Mouse (Mus musculus) brain, embryonic 14.5 days (tissue): ENCODE measurements around the gene Ccdc50. TPM values are rescaled to one million over a fixed set of nuclear protein-coding genes. Genes with fewer than 3 reads are reported as not detected.

Experiments
- DNase-seq: peaks from one replicate; pipeline ENCODE4 v3.0.0-alpha.2; 2011; ENCODE audit warnings: low read depth
- CTCF ChIP-seq: fragments of 200-500 bp; IDR thresholded peaks from 2 replicates; pipeline ENCODE4 v1.5.1; 2012; ENCODE audit warnings: inconsistent platforms, mild to moderate bottlenecking, moderate library complexity, borderline replicate concordance; ENCODE audit not compliant: insufficient read depth, insufficient read length; ENCODE audit errors: extremely low read depth
- POLR2A ChIP-seq: fragments of 200-500 bp; IDR thresholded peaks from 2 replicates; pipeline ENCODE4 v1.6.1; 2012; ENCODE audit warnings: mild to moderate bottlenecking, inconsistent platforms, borderline replicate concordance; ENCODE audit not compliant: poor library complexity, insufficient read depth, insufficient read length, severe bottlenecking; ENCODE audit errors: extremely low read depth
- polyA plus RNA-seq: library from polyadenylated mRNA; depleted of rRNA; stranded (reverse); fragments of >200 nt; gene quantifications from 2 replicates; pipeline ENCODE4 v1.2.3, GENCODE M21; 2012; rRNA removed

Ccdc50 gene
- polyA plus RNA-seq, 1 experiment = 56.3 TPM

GRCm38 (mm10) chr16:27468731-27469130 lies 80.1 kb downstream of the Ccdc50 start:
- peak; percentile 87 for DNase-seq
- TF ChIP-seq POLR2A = no peak
- TF ChIP-seq CTCF = peak; percentile 87

- DNase-seq = peak; percentile 15
- no peak for TF ChIP-seq CTCF
- no peak for TF ChIP-seq POLR2A
Observed at GRCm38 (mm10) chr16:27471389-27471788, 82.7 kb downstream of the Ccdc50 start.

- DNase-seq = peak; percentile 77
- TF ChIP-seq CTCF = no peak
- TF ChIP-seq POLR2A = no peak
Observed at GRCm38 (mm10) chr16:27483834-27484233, 95.2 kb downstream of the Ccdc50 start.

Other genes with a start within 250 kb of the Ccdc50 start
- gene Ostn, start 81.4 kb upstream of the Ccdc50 start, polyA plus RNA-seq = 0.05 TPM in 1 of 2 replicates, not detected in the other
- 0.69 and 1.9 TPM in 2 replicates for gene Uts2b, start 18.6 kb upstream of the Ccdc50 start, polyA plus RNA-seq